Mouse (Mus musculus): ENCODE data around the gene Ggta1.

The Ggta1 gene

GRCm38 (mm10) chr2:35490458-35491111 is 27.6 kb upstream of the Ggta1 start:
- DNase-seq = peak in 1 of 2 experiments; percentile 13

GRCm38 (mm10) chr2:35487700-35488099 is 24.7 kb upstream of the Ggta1 start:
- DNase-seq = no peak

GRCm38 (mm10) chr2:35486981-35487655 is 24.1 kb upstream of the Ggta1 start:
- DNase-seq = no peak

- no peak for DNase-seq
Measured at GRCm38 (mm10) chr2:35484102-35484501, 21.1 kb upstream of the Ggta1 start.

GRCm38 (mm10) chr2:35483402-35483801 is 20.4 kb upstream of the Ggta1 start:
- peak; percentile 25 to 26 for DNase-seq

GRCm38 (mm10) chr2:35481322-35481990 is 18.4 kb upstream of the Ggta1 start:
- DNase-seq = no peak

- no peak for DNase-seq
Measured at GRCm38 (mm10) chr2:35480073-35480472, 17.0 kb upstream of the Ggta1 start.

GRCm38 (mm10) chr2:35478812-35479122 is 15.7 kb upstream of the Ggta1 start:
- DNase-seq = no peak

GRCm38 (mm10) chr2:35477999-35478811 is 15.2 kb upstream of the Ggta1 start:
- no peak for DNase-seq

GRCm38 (mm10) chr2:35477321-35477720 is 14.3 kb upstream of the Ggta1 start:
- DNase-seq = no peak

GRCm38 (mm10) chr2:35474916-35475315 is 11.9 kb upstream of the Ggta1 start:
- no peak for DNase-seq

- DNase-seq = no peak
Measured at GRCm38 (mm10) chr2:35469266-35469665, 6.2 kb upstream of the Ggta1 start.

- DNase-seq = no peak
Measured at GRCm38 (mm10) chr2:35468276-35468675, 5.2 kb upstream of the Ggta1 start.

GRCm38 (mm10) chr2:35467855-35468254 is 4.8 kb upstream of the Ggta1 start:
- DNase-seq = no peak

GRCm38 (mm10) chr2:35465677-35466076 is 2.6 kb upstream of the Ggta1 start:
- DNase-seq = no peak

- DNase-seq = no peak
Measured at GRCm38 (mm10) chr2:35464548-35464947, 1.5 kb upstream of the Ggta1 start.

GRCm38 (mm10) chr2:35464089-35464534 is 1.1 kb upstream of the Ggta1 start:
- DNase-seq = no peak

GRCm38 (mm10) chr2:35463372-35464088 is 499 bp upstream of the Ggta1 start:
- peak in 1 of 2 experiments; percentile 30 for DNase-seq

- DNase-seq = peak; percentile 33 to 43
Measured at GRCm38 (mm10) chr2:35461971-35462787, 852 bp downstream of the Ggta1 start.

GRCm38 (mm10) chr2:35461131-35461947 is 1.7 kb downstream of the Ggta1 start:
- DNase-seq = no peak
